Mouse (Mus musculus) ES-Bruce4 (cell line): ENCODE measurements around the gene Hikeshi. TPM values are rescaled to one million over a fixed set of nuclear protein-coding genes. Genes with fewer than 3 reads are reported as not detected.

Experiments used
- H3K27ac ChIP-seq: 2 replicates; pipeline ENCODE4 v1.5.1; 2012; ENCODE audit warnings: low read length, inconsistent platforms; ENCODE audit not compliant: insufficient read depth
- H3K27me3 ChIP-seq: 2 replicates; pipeline ENCODE4 v1.6.1; 2012; ENCODE audit warnings: mild to moderate bottlenecking, low read length, inconsistent platforms; ENCODE audit not compliant: control insufficient read depth, poor library complexity, insufficient read depth, severe bottlenecking
- H3K36me3 ChIP-seq: 2 replicates; pipeline ENCODE4 v1.6.1; 2012; ENCODE audit warnings: inconsistent platforms, mild to moderate bottlenecking, low read length, moderate library complexity; ENCODE audit not compliant: control insufficient read depth, poor library complexity, insufficient read depth, severe bottlenecking
- H3K4me1 ChIP-seq: one replicate; pipeline ENCODE4 v1.8.1; 2011; ENCODE audit warnings: low read length; ENCODE audit not compliant: control insufficient read depth, insufficient read depth
- H3K4me3 ChIP-seq: 2 replicates; pipeline ENCODE4 v1.5.1; 2011; ENCODE audit warnings: low read depth, mild to moderate bottlenecking, low read length
- H3K9ac ChIP-seq: 2 replicates; pipeline ENCODE4 v1.6.1; 2012; ENCODE audit warnings: low read depth, mild to moderate bottlenecking, inconsistent platforms; ENCODE audit not compliant: poor library complexity, severe bottlenecking
- H3K9me3 ChIP-seq: replicated peaks from 2 replicates; pipeline ENCODE4 v1.6.1; 2012; ENCODE audit warnings: mild to moderate bottlenecking, low read length, inconsistent platforms; ENCODE audit not compliant: control insufficient read depth, poor library complexity, insufficient read depth, severe bottlenecking
- CTCF ChIP-seq: IDR thresholded peaks from one replicate; pipeline ENCODE4 v1.8.1; 2011; ENCODE audit warnings: low read depth, low read length
- EP300 ChIP-seq: IDR thresholded peaks from 2 replicates; pipeline ENCODE4 v1.6.1; 2011; ENCODE audit warnings: low read depth, low read length; ENCODE audit not compliant: insufficient read depth
- POLR2A ChIP-seq: IDR thresholded peaks from one replicate; pipeline ENCODE4 v1.8.1; 2011; ENCODE audit warnings: low read length; ENCODE audit not compliant: insufficient read depth
- polyA plus RNA-seq: library from polyadenylated mRNA; stranded (reverse); fragments of >200 nt; gene quantifications from 2 replicates; pipeline ENCODE4 v1.2.4, GENCODE M21; 2011; ENCODE audit warnings: low read depth; ENCODE audit not compliant: missing spikeins, insufficient read depth, insufficient read length

Hikeshi gene
- polyA plus RNA-seq, 1 experiment, result 64.7 TPM

- Histone ChIP-seq H3K4me1 (no peaks in the 10 kb centered on the region), H3K4me3 (no peak overlapping the region), H3K36me3 (peaks cover 6% of the 10 kb centered on the region), H3K27me3 (no peaks in the 10 kb centered on the region), H3K9me3 (no peaks in the 10 kb centered on the region), H3K27ac (no peak overlapping the region), H3K9ac (no peak overlapping the region)
- no peak for TF ChIP-seq CTCF
- TF ChIP-seq EP300, result no peak
- TF ChIP-seq POLR2A, result no peak
Measured at GRCm38 (mm10) chr7:89923441-89924180, 17.4 kb downstream of the Hikeshi start.

- Histone ChIP-seq H3K36me3 (peaks cover 6% of the 10 kb centered on the region), H3K4me1 (no peaks in the 10 kb centered on the region), H3K9me3 (no peaks in the 10 kb centered on the region), H3K27me3 (no peaks in the 10 kb centered on the region), H3K27ac (no peak overlapping the region), H3K9ac (no peak overlapping the region), H3K4me3 (no peak overlapping the region)
- TF ChIP-seq EP300 (no peak), POLR2A (no peak), CTCF (no peak)
Measured at GRCm38 (mm10) chr7:89917776-89918175, 23.2 kb downstream of the Hikeshi start.

- no peaks in the 10 kb centered on the region for H3K9me3 ChIP-seq
- no peak overlapping the region for H3K9ac ChIP-seq
- H3K36me3 ChIP-seq, result peaks cover 6% of the 10 kb centered on the region
- no peak for TF ChIP-seq EP300
- TF ChIP-seq POLR2A, result no peak
- no peak for TF ChIP-seq CTCF
- H3K27ac ChIP-seq, result no peak overlapping the region
- no peaks in the 10 kb centered on the region for H3K4me1 ChIP-seq
- H3K4me3 ChIP-seq, result no peak overlapping the region
- H3K27me3 ChIP-seq, result no peaks in the 10 kb centered on the region
Measured at GRCm38 (mm10) chr7:89916711-89917110, 24.3 kb downstream of the Hikeshi start.

GRCm38 (mm10) chr7:89913432-89914158 is 27.4 kb downstream of the Hikeshi start:
- Histone ChIP-seq H3K27me3 (no peaks in the 10 kb centered on the region), H3K27ac (no peak overlapping the region), H3K36me3 (peaks cover 2% of the 10 kb centered on the region; the same call in 1 of the 2 replicates), H3K9me3 (no peaks in the 10 kb centered on the region), H3K4me1 (no peaks in the 10 kb centered on the region), H3K9ac (no peak overlapping the region), H3K4me3 (no peak overlapping the region)
- TF ChIP-seq EP300 (no peak), CTCF (no peak)

- H3K9ac ChIP-seq, result no peak overlapping the region
- H3K36me3 ChIP-seq, result peaks cover 2% of the 10 kb centered on the region; the same call in 1 of the 2 replicates
- no peaks in the 10 kb centered on the region for H3K27me3 ChIP-seq
- TF ChIP-seq POLR2A (no peak), EP300 (no peak), CTCF (no peak)
- no peaks in the 10 kb centered on the region for H3K4me1 ChIP-seq
- H3K4me3 ChIP-seq, result no peak overlapping the region
- no peak overlapping the region for H3K27ac ChIP-seq
- H3K9me3 ChIP-seq, result no peaks in the 10 kb centered on the region
Measured at GRCm38 (mm10) chr7:89912356-89912755, 28.6 kb downstream of the Hikeshi start.

- no peaks in the 10 kb centered on the region for H3K4me1 ChIP-seq
- H3K27me3 ChIP-seq, result no peaks in the 10 kb centered on the region
- no peak overlapping the region for H3K4me3 ChIP-seq
- no peak overlapping the region for H3K27ac ChIP-seq
- H3K9me3 ChIP-seq, result no peaks in the 10 kb centered on the region
- H3K9ac ChIP-seq, result no peak overlapping the region
- TF ChIP-seq CTCF (no peak), EP300 (no peak), POLR2A (no peak)
- no peaks in the 10 kb centered on the region for H3K36me3 ChIP-seq
Measured at GRCm38 (mm10) chr7:89909711-89910110, 31.3 kb downstream of the Hikeshi start.
